Mouse (Mus musculus) adrenal gland, postnatal 0 days (tissue): ENCODE measurements around the gene Mettl18. TPM values are rescaled to one million over a fixed set of nuclear protein-coding genes. Genes with fewer than 3 reads are reported as not detected.

ENCODE experiments used
- polyA plus RNA-seq: library from polyadenylated mRNA; unstranded; fragments of >200 nt; fragmentation: Nextera tagmentation; extraction: Ambion mirVana; gene quantifications from 2 replicates; pipeline ENCODE4 v1.2.1, GENCODE M21; 2015

Gene Mettl18
- polyA plus RNA-seq: 10.1 and 12.5 TPM in 2 replicates

GRCm38 (mm10) chr1:163994721-163995608, at the start of gene Mettl18, which contains the start of gene BC055324:
Gene Mettl18 (plus strand): TSS chr1:163994889.
Gene BC055324 (minus strand): TSS chr1:163994796.

Other genes starting within 250 kb of the Mettl18 start
- gene Kifap3, start 215.3 kb upstream of the Mettl18 start, polyA plus RNA-seq: 16.1 and 24.1 TPM in 2 replicates
- 11.9 and 17.9 TPM in 2 replicates for gene Scyl3, start 65.8 kb upstream of the Mettl18 start, polyA plus RNA-seq
- gene BC055324, start 93 bp upstream of the Mettl18 start, polyA plus RNA-seq: 3.5 and 3.7 TPM in 2 replicates
- 0.06 and 0.09 TPM in 2 replicates for gene Sele, start 53.3 kb downstream of the Mettl18 start, polyA plus RNA-seq
- 1.6 and 2.5 TPM in 2 replicates for gene Sell, start 67.1 kb downstream of the Mettl18 start, polyA plus RNA-seq
- gene Selp, start 120.4 kb downstream of the Mettl18 start, polyA plus RNA-seq: 0.17 and 0.28 TPM in 2 replicates
- gene F5, start 156.9 kb downstream of the Mettl18 start, polyA plus RNA-seq: 1.1 TPM in 2 replicates